Mouse (Mus musculus) midbrain, embryonic 13.5 days (tissue): ENCODE data around the gene Ces2g. TPM values are rescaled to one million over a fixed set of nuclear protein-coding genes. Genes with fewer than 3 reads are reported as not detected.

ENCODE experiments used
- ATAC-seq: fragments of 200-750 bp; cut with Nextera tagmentation; 2 replicates; pipeline ENCODE4 v1.8.0; 2017; ENCODE audit warnings: mild to moderate bottlenecking, moderate TSS enrichment, moderate library complexity
- H3K27ac ChIP-seq: fragments of 300-500 bp; sonication (generic); 2 replicates; pipeline ENCODE4 v1.5.1; 2015; ENCODE audit warnings: inconsistent platforms, mild to moderate bottlenecking, moderate library complexity
- H3K27me3 ChIP-seq: fragments of 300-500 bp; sonication (generic); 2 replicates; pipeline ENCODE4 v1.6.1; 2015; ENCODE audit warnings: mild to moderate bottlenecking, inconsistent platforms
- H3K36me3 ChIP-seq: fragments of 300-500 bp; sonication (generic); 2 replicates; pipeline ENCODE4 v1.6.1; 2015; ENCODE audit warnings: mild to moderate bottlenecking, inconsistent platforms
- H3K4me1 ChIP-seq: fragments of 300-500 bp; sonication (generic); replicated peaks from 2 replicates; pipeline ENCODE4 v1.6.1; 2015; ENCODE audit warnings: inconsistent platforms
- H3K4me2 ChIP-seq: fragments of 300-500 bp; sonication (generic); replicated peaks from 2 replicates; pipeline ENCODE4 v1.6.1; 2015; ENCODE audit warnings: moderate library complexity, mild to moderate bottlenecking, inconsistent platforms
- H3K4me3 ChIP-seq: fragments of 300-500 bp; sonication (generic); replicated peaks from 2 replicates; pipeline ENCODE4 v1.5.1; 2015; ENCODE audit warnings: mild to moderate bottlenecking, inconsistent platforms
- H3K9ac ChIP-seq: fragments of 300-500 bp; sonication (generic); replicated peaks from 2 replicates; pipeline ENCODE4 v1.6.1; 2015; ENCODE audit warnings: mild to moderate bottlenecking, inconsistent platforms
- H3K9me3 ChIP-seq: fragments of 300-500 bp; sonication (generic); 2 replicates; pipeline ENCODE4 v1.6.1; 2016; ENCODE audit warnings: mild to moderate bottlenecking, inconsistent platforms
- WGBS: fragments of 180-500 bp; shearing (Covaris S2); methylation state at CpG from one replicate; pipeline ENCODE4 v1.1.7; 2015; 5-methylcytosine and 5-hydroxymethylcytosine counted together
- polyA plus RNA-seq: library from polyadenylated mRNA; unstranded; fragments of >200 nt; fragmentation: Nextera tagmentation; extraction: Ambion mirVana; gene quantifications from 2 replicates; pipeline ENCODE4 v1.2.1, GENCODE M21; 2015

Ces2g gene
- polyA plus RNA-seq, 1 experiment from 2014 or later, result not detected

- WGBS, result 85% methylated on average over 7 of the region's 7 CpGs
Measured at GRCm38 (mm10) chr8:105000586-105000985, 39.1 kb downstream of the Ces2g start, which contains the start of gene Ces2h. Ces2h (plus strand) TSS chr8:105000853.

GRCm38 (mm10) chr8:105010000-105010399 lies 48.5 kb downstream of the Ces2g start:
- Histone ChIP-seq H3K36me3 (no peaks in the 10 kb centered on the region), H3K4me2 (no peak overlapping the region), H3K4me1 (no peaks in the 10 kb centered on the region), H3K9me3 (no peaks in the 10 kb centered on the region), H3K27ac (no peak overlapping the region), H3K27me3 (no peaks in the 10 kb centered on the region), H3K4me3 (no peak overlapping the region), H3K9ac (no peak overlapping the region)
- 91% methylated on average over 2 of the region's 2 CpGs for WGBS
- no peak for ATAC-seq

More at GRCm38 (mm10) chr8:105000586-105000985, 39.1 kb downstream of the Ces2g start, which contains the start of gene Ces2h:
- H3K4me2 ChIP-seq, result no peak within 1 kb of the TSS
- H3K4me3 ChIP-seq, result no peak within 1 kb of the TSS
- no peak within 1 kb of the TSS for H3K27ac ChIP-seq
- H3K9ac ChIP-seq, result no peak within 1 kb of the TSS
- ATAC-seq, result no peak
- no peaks in the 10 kb centered on the region for H3K27me3 ChIP-seq
- H3K4me1 ChIP-seq, result no peaks in the 10 kb centered on the region
- no peaks in the 10 kb centered on the region for H3K9me3 ChIP-seq
- H3K36me3 ChIP-seq, result no peaks in the 10 kb centered on the region

- ATAC-seq, result no peak
Measured at GRCm38 (mm10) chr8:105011136-105011535, 49.6 kb downstream of the Ces2g start.

GRCm38 (mm10) chr8:105014391-105014790 lies 52.9 kb downstream of the Ces2g start:
- Histone ChIP-seq H3K4me1 (no peaks in the 10 kb centered on the region), H3K27me3 (no peaks in the 10 kb centered on the region), H3K9me3 (no peaks in the 10 kb centered on the region), H3K27ac (no peak overlapping the region), H3K9ac (no peak overlapping the region), H3K4me3 (no peak overlapping the region), H3K4me2 (no peak overlapping the region), H3K36me3 (no peaks in the 10 kb centered on the region)
- no peak for ATAC-seq
- WGBS, result 91% methylated on average over 5 of the region's 5 CpGs

More at GRCm38 (mm10) chr8:105011136-105011535, 49.6 kb downstream of the Ces2g start:
- Histone ChIP-seq H3K4me3 (no peak overlapping the region), H3K9me3 (no peaks in the 10 kb centered on the region), H3K4me2 (no peak overlapping the region), H3K27me3 (no peaks in the 10 kb centered on the region), H3K4me1 (no peaks in the 10 kb centered on the region), H3K36me3 (no peaks in the 10 kb centered on the region), H3K27ac (no peak overlapping the region), H3K9ac (no peak overlapping the region)
- 78% methylated on average over 12 of the region's 12 CpGs for WGBS

Other genes with a start within 250 kb of the Ces2g start
- not detected in 2 replicates for gene Ces2a, start 227.7 kb upstream of the Ces2g start, polyA plus RNA-seq
- 0.13 and 0.23 TPM in 2 replicates for gene Ces2b, start 130.1 kb upstream of the Ces2g start, polyA plus RNA-seq
- gene Ces2c, start 114.7 kb upstream of the Ces2g start, polyA plus RNA-seq, result not detected in 2 replicates
- not detected in 2 replicates for gene Ces2e, start 35.5 kb upstream of the Ces2g start, polyA plus RNA-seq
- not detected in 2 replicates for gene Ces2f, start 14.4 kb upstream of the Ces2g start, polyA plus RNA-seq
- not detected in 2 replicates for gene Ces2h, start 39.1 kb downstream of the Ces2g start, polyA plus RNA-seq
- not detected in 2 replicates for gene Ces3a, start 86.9 kb downstream of the Ces2g start, polyA plus RNA-seq
- not detected in 2 replicates for gene Ces3b, start 122.0 kb downstream of the Ces2g start, polyA plus RNA-seq
- gene Ces4a, start 170.1 kb downstream of the Ces2g start, polyA plus RNA-seq, result not detected in 2 replicates
- 23.2 and 25.3 TPM in 2 replicates for gene Cbfb, start 209.0 kb downstream of the Ces2g start, polyA plus RNA-seq